Mouse (Mus musculus): ENCODE measurements at regions not wholly inside any gene's neighbourhood (a gene's known extent, or its start where the extent isn't known, plus 50 kb on each side); places are given as distances from the start of the nearest gene placed in this dataset.
A peak's percentile ranks its signal among the peaks of the same experiment; 100 is the strongest.

GRCm38 (mm10) chr16:55470721-55471120 lies 172.9 kb upstream of the Zpld1 start:
- no peak for ATAC-seq (replicated peaks; ENCODE audit: poor library complexity)

- ATAC-seq (replicated peaks; ENCODE audit: poor library complexity): no peak
These were observed 171.9 kb upstream of the Zpld1 start for GRCm38 (mm10) chr16:55469703-55470102.

GRCm38 (mm10) chr16:55468833-55469458 lies 171.2 kb upstream of the Zpld1 start:
- ATAC-seq (replicated peaks; ENCODE audit: poor library complexity): peak; percentile 97

- ATAC-seq (replicated peaks; ENCODE audit: poor library complexity): peak; percentile 55
These were observed 162.7 kb upstream of the Zpld1 start for GRCm38 (mm10) chr16:55460519-55460918.

GRCm38 (mm10) chr16:55447581-55447980 lies 149.8 kb upstream of the Zpld1 start:
- no peak for ATAC-seq (replicated peaks; ENCODE audit: poor library complexity)

GRCm38 (mm10) chr16:55442821-55443581 lies 145.2 kb upstream of the Zpld1 start:
- no peak for ATAC-seq (replicated peaks; ENCODE audit: poor library complexity)

GRCm38 (mm10) chr16:55435139-55435968 lies 137.6 kb upstream of the Zpld1 start:
- no peak for ATAC-seq (replicated peaks; ENCODE audit: poor library complexity)

- no peak for ATAC-seq (replicated peaks; ENCODE audit: poor library complexity)
These were observed 124.0 kb upstream of the Zpld1 start for GRCm38 (mm10) chr16:55421569-55422342.

- ATAC-seq (replicated peaks; ENCODE audit: poor library complexity): no peak
These were observed 123.2 kb upstream of the Zpld1 start for GRCm38 (mm10) chr16:55420876-55421568.

- no peak for ATAC-seq (replicated peaks; ENCODE audit: poor library complexity)
These were observed 121.1 kb upstream of the Zpld1 start for GRCm38 (mm10) chr16:55418871-55419270.

GRCm38 (mm10) chr16:55400818-55401217 lies 103.0 kb upstream of the Zpld1 start:
- no peak for ATAC-seq (replicated peaks; ENCODE audit: poor library complexity)

- ATAC-seq (replicated peaks; ENCODE audit: poor library complexity): no peak
These were observed 97.1 kb upstream of the Zpld1 start for GRCm38 (mm10) chr16:55394864-55395263.

GRCm38 (mm10) chr16:55390400-55390799 lies 92.6 kb upstream of the Zpld1 start:
- ATAC-seq (replicated peaks; ENCODE audit: poor library complexity): no peak

GRCm38 (mm10) chr16:55379996-55380395 lies 82.2 kb upstream of the Zpld1 start:
- no peak for ATAC-seq (replicated peaks; ENCODE audit: poor library complexity)

GRCm38 (mm10) chr16:55379189-55379588 lies 81.4 kb upstream of the Zpld1 start:
- no peak for ATAC-seq (replicated peaks; ENCODE audit: poor library complexity)

GRCm38 (mm10) chr16:55378701-55379100 lies 80.9 kb upstream of the Zpld1 start:
- ATAC-seq (replicated peaks; ENCODE audit: poor library complexity): no peak

GRCm38 (mm10) chr16:55375922-55376321 lies 78.1 kb upstream of the Zpld1 start:
- ATAC-seq (replicated peaks; ENCODE audit: poor library complexity): no peak

- no peak for ATAC-seq (replicated peaks; ENCODE audit: poor library complexity)
These were observed 59.9 kb upstream of the Zpld1 start for GRCm38 (mm10) chr16:55357686-55358085.

- no peak for ATAC-seq (replicated peaks; ENCODE audit: poor library complexity)
These were observed 58.3 kb upstream of the Zpld1 start for GRCm38 (mm10) chr16:55356097-55356496.

All from megakaryocyte progenitor cell, adult 5-6 weeks (primary cell).